Mouse (Mus musculus) ES-Bruce4 (cell line): ENCODE data around the gene Spint5. TPM values are rescaled to one million over a fixed set of nuclear protein-coding genes. Genes with fewer than 3 reads are reported as not detected.
A peak's percentile ranks its signal among the peaks of the same experiment; 100 is the strongest.

Experiments
- H3K27ac ChIP-seq: 2 replicates; pipeline ENCODE4 v1.5.1; 2012; ENCODE audit warnings: low read length, inconsistent platforms; ENCODE audit not compliant: insufficient read depth
- H3K27me3 ChIP-seq: 2 replicates; pipeline ENCODE4 v1.6.1; 2012; ENCODE audit warnings: mild to moderate bottlenecking, low read length, inconsistent platforms; ENCODE audit not compliant: control insufficient read depth, poor library complexity, insufficient read depth, severe bottlenecking
- H3K36me3 ChIP-seq: 2 replicates; pipeline ENCODE4 v1.6.1; 2012; ENCODE audit warnings: inconsistent platforms, mild to moderate bottlenecking, low read length, moderate library complexity; ENCODE audit not compliant: control insufficient read depth, poor library complexity, insufficient read depth, severe bottlenecking
- H3K4me1 ChIP-seq: one replicate; pipeline ENCODE4 v1.8.1; 2011; ENCODE audit warnings: low read length; ENCODE audit not compliant: control insufficient read depth, insufficient read depth
- H3K4me3 ChIP-seq: 2 replicates; pipeline ENCODE4 v1.5.1; 2011; ENCODE audit warnings: low read depth, mild to moderate bottlenecking, low read length
- H3K9ac ChIP-seq: 2 replicates; pipeline ENCODE4 v1.6.1; 2012; ENCODE audit warnings: low read depth, mild to moderate bottlenecking, inconsistent platforms; ENCODE audit not compliant: poor library complexity, severe bottlenecking
- H3K9me3 ChIP-seq: replicated peaks from 2 replicates; pipeline ENCODE4 v1.6.1; 2012; ENCODE audit warnings: mild to moderate bottlenecking, low read length, inconsistent platforms; ENCODE audit not compliant: control insufficient read depth, poor library complexity, insufficient read depth, severe bottlenecking
- CTCF ChIP-seq: IDR thresholded peaks from one replicate; pipeline ENCODE4 v1.8.1; 2011; ENCODE audit warnings: low read depth, low read length
- EP300 ChIP-seq: IDR thresholded peaks from 2 replicates; pipeline ENCODE4 v1.6.1; 2011; ENCODE audit warnings: low read depth, low read length; ENCODE audit not compliant: insufficient read depth
- POLR2A ChIP-seq: IDR thresholded peaks from one replicate; pipeline ENCODE4 v1.8.1; 2011; ENCODE audit warnings: low read length; ENCODE audit not compliant: insufficient read depth
- polyA plus RNA-seq: library from polyadenylated mRNA; stranded (reverse); fragments of >200 nt; gene quantifications from 2 replicates; pipeline ENCODE4 v1.2.4, GENCODE M21; 2011; ENCODE audit warnings: low read depth; ENCODE audit not compliant: missing spikeins, insufficient read depth, insufficient read length

Spint5 gene
- polyA plus RNA-seq, 1 experiment = not detected

DNA sequence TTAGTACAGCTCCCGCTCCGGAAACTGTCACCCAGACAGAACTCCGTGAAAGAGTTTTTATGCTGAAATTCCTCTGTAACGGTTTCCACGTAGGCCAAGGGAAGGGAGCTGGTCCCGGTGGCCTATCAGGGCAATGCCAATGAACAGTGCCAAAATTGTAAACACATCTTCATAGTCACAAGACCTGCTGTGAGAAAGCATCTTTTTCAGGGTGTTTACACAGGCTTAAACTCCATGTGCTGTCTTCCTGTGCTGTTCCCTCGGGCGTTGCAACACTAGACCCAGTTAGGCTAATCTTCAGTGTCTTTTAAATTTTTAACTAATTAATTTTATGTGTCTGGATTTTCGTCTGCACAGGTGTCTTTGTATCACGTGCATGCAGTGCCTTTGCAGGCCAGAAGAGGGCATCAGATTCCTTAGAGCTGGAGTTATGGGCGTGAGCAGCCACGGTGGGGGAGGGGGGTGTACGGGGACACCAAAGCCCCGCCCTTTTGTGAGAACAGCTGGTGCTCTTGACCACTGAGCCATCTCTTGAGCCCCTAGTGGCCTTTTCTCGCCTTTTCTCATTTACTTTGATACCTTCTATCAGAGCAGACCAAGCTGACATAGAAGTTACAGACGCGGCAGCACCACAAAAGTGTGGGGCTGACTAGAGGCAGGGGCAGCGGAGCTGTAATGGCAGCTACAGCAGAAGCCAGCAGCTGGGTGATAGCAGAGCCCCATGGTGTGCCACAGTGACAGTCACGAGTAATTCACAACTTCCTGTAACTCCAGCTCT lies 36.1 kb upstream of the Spint5 start:
- no peak overlapping the region for H3K9ac ChIP-seq
- TF ChIP-seq CTCF (peak; percentile 76), EP300 (0 out of 2 replicates have a peak, but pooled peaks have one; percentile 36), POLR2A (no peak)
- no peak overlapping the region for H3K27ac ChIP-seq
- H3K36me3 ChIP-seq = no peaks in the 10 kb centered on the region
- no peak overlapping the region for H3K4me3 ChIP-seq
- H3K4me1 ChIP-seq = no peaks in the 10 kb centered on the region
- no peaks in the 10 kb centered on the region for H3K27me3 ChIP-seq
- no peaks in the 10 kb centered on the region for H3K9me3 ChIP-seq

DNA sequence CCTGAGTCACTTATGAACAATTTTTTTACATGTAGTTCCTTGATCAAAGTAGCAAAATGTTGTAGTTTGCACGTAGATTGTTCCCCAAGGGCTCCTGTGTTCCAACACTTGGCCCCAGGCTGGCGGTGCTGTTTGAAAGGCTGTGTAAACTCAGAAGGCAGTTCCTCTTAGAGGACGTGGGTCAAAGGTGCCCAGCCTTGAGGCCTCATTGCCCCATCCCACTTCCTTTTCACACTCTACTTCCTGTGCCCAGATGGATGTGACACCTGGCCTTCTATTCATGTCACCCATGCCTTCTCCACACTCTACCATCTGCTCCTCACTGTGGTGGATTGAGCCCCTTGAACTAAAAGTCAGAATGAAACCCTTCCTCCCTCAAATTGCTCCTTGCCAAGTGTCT lies 35.2 kb upstream of the Spint5 start:
- Histone ChIP-seq H3K36me3 (no peaks in the 10 kb centered on the region), H3K9ac (no peak overlapping the region), H3K9me3 (no peaks in the 10 kb centered on the region), H3K4me3 (no peak overlapping the region), H3K27me3 (no peaks in the 10 kb centered on the region), H3K4me1 (no peaks in the 10 kb centered on the region), H3K27ac (no peak overlapping the region)
- TF ChIP-seq EP300 = no peak
- TF ChIP-seq POLR2A = no peak
- TF ChIP-seq CTCF = no peak

DNA sequence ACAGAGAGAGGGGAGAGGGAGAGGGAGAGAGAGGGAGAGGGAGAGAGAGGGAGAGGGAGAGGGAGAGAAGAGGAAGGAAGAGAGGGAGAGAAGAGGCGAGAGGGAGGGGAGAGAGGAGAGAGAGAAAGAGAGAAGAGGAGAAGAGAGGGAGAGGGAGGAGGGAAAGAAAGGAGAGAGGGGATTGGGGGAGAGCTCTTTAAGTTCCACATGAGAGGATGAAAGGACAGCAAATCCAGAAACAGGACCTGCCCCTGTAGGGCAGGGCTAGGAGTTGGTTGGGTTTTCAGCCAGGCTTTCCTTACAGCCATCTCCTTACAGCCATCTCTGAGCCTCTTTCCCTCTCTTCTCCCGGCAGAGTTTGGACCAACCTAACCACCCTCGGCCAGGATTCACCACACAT lies 30.3 kb upstream of the Spint5 start, which contains the start of gene Wfdc13:
Gene Wfdc13, plus strand, starts transcription at position 301 of the 400 bp plus-strand sequence.
- no peaks in the 10 kb centered on the region for H3K36me3 ChIP-seq
- H3K9me3 ChIP-seq = no peaks in the 10 kb centered on the region
- H3K27me3 ChIP-seq = no peaks in the 10 kb centered on the region
- H3K9ac ChIP-seq = no peak within 1 kb of the TSS
- no peaks in the 10 kb centered on the region for H3K4me1 ChIP-seq
- TF ChIP-seq EP300 (no peak), CTCF (no peak), POLR2A (no peak)
- H3K27ac ChIP-seq = no peak within 1 kb of the TSS
- no peak within 1 kb of the TSS for H3K4me3 ChIP-seq

DNA sequence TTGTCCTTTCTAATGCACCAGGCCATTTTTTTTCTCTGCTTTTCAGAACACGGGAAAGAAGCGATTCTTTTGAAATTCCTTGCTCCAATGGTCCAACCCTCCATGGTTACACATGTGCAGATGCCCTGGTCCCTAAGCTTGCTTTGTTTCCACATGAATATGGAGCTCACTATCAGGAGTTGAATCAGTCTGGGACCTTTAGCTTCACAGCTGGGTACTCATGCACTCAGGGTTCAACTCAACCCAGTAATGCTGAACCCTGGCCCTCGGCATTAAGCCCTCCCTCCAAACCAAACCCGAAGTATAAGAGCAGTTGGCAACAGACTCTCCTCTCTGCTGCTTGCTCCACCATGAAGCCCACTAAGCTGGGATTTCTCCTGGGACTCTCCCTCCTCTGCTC lies 16.9 kb upstream of the Spint5 start, which contains the start of gene Spint4:
Gene Spint4, plus strand, starts transcription at position 301 of the 400 bp plus-strand sequence.
- Histone ChIP-seq H3K27ac (no peak within 1 kb of the TSS), H3K4me1 (no peaks in the 10 kb centered on the region), H3K9ac (no peak within 1 kb of the TSS), H3K4me3 (no peak within 1 kb of the TSS), H3K27me3 (no peaks in the 10 kb centered on the region; the same call in 1 of the 2 replicates), H3K36me3 (no peaks in the 10 kb centered on the region), H3K9me3 (no peaks in the 10 kb centered on the region)
- TF ChIP-seq POLR2A (no peak), CTCF (no peak), EP300 (no peak)

- Histone ChIP-seq H3K4me3 (no peak overlapping the region), H3K4me1 (no peaks in the 10 kb centered on the region), H3K27ac (no peak overlapping the region), H3K9me3 (peaks cover 4% of the 10 kb centered on the region), H3K36me3 (no peaks in the 10 kb centered on the region), H3K9ac (no peak overlapping the region), H3K27me3 (no peaks in the 10 kb centered on the region; the same call in 1 of the 2 replicates)
- TF ChIP-seq CTCF = no peak
- TF ChIP-seq POLR2A = no peak
- no peak for TF ChIP-seq EP300
Observed at GRCm38 (mm10) chr2:164700959-164701358, 14.1 kb upstream of the Spint5 start.

DNA sequence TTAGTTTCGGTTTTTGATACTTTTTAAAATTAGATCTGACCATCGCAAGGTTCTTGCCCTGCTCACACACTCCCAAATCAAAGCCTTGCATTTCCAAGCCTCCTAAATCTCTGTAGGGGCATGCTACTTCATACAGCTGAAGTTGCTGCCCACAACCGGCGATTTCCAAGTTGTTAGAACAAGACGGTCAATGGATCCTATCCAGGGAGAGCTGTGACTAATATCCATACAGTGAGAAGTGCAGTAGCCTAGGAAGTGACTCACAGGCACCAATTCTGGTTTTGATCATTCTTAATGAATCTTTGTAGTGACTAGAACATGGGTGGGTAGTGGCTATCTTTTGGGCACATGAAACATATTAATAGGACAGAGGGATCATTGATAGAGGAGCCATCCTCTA lies 13.3 kb upstream of the Spint5 start:
- TF ChIP-seq POLR2A (no peak), CTCF (no peak), EP300 (no peak)
- H3K36me3 ChIP-seq = no peaks in the 10 kb centered on the region
- H3K9ac ChIP-seq = no peak overlapping the region

More for the DNA sequence above, 13.3 kb upstream of the Spint5 start:
- Histone ChIP-seq H3K4me3 (no peak overlapping the region), H3K4me1 (no peaks in the 10 kb centered on the region), H3K27me3 (no peaks in the 10 kb centered on the region), H3K27ac (no peak overlapping the region), H3K9me3 (peaks cover 4% of the 10 kb centered on the region)
